Mouse (Mus musculus) CH12F3 (cell line): Measurements from ENCODE around the gene E030030I06Rik.
"Not testable (repeated sequence)": the region's sequence is repeated elsewhere in the genome, so short reads cannot be mapped to it uniquely, and the experiment has no call there.

Experiments used
- in situ Hi-C: fragments of 300-500 bp; cut with MboI; formaldehyde crosslinking; loops from 2 replicates; pipeline ENCODE4 v1.14.3; 2020; ENCODE audit warnings: low sequenced_read_pairs

The E030030I06Rik gene

DNA sequence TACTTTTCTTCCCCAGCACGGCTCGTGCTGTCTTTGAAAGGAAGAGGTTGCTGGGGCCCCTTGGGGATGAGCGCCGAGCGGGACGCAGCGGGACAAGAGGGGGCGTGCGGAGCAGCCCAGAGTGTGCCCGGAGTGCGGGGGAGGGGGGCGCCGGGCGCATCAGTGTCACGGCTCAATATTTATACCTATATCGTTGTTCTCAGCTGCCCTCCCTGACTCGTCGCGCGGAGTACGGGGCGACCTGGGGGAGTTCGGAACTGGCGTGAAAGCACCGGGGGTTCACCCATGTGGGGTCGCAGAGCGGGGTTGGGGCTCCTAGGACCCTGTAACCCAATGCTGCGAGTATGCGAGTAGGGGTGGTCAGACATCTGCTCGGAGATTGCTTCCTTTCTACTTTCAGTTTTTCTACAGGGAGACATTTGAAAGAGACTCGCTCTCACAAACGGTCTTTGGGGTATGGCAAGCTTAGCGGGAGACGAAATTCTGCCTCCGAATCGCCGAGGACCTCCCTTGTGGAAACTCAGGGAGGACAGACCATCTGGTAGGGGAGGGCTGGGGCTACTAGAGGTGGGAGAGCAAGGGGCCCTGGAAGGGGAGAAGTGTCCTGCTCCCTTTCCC is at the start of gene E030030I06Rik:
TSS of gene E030030I06Rik (minus strand) at position 198 of the 618 bp plus-strand sequence.
- in situ Hi-C loops: no loop called here

DNA sequence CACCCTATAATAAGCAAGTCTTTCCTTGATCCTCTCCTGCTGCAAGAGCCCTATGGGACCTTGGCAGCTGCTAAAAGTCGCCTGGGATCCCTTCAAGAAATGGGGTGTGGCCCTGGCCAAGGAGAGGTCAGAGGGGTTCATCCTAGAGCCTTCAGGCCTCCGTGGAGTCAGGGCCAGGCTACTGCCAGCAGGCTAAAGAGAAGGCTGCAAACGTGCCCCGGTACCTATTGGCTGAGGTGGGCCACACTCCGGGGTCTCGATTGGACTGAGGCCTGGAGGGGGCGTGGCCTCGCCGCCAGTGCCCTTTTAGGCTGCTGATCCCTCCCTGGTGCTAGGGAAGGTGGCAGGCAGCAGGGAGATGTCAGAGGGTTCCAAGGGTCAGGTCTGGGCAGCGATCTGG is 42.0 kb upstream of the E030030I06Rik start:
- in situ Hi-C loops: not testable (repeated sequence)

DNA sequence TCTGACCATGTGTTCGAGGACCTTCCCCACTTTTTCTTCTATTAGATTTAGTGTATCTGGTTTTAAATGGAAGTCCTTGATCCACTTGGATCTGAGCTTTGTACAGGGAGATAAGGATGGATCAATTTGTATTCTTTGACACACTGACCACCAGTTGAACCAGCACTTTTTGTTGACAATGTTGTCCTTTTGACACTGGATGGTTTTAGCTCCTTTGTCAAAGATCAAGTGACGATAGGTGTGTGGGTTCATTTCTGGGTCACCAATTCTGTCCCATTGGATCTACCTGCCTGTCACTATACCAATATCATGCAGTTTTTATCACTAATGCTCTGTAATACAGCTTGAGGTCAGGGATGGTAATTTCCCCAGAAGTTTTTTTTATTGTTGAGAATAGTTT is 27.4 kb upstream of the E030030I06Rik start:
- in situ Hi-C loops: not testable (repeated sequence)

GRCm38 (mm10) chr10:22174190-22174487 is 25.1 kb upstream of the E030030I06Rik start:
- in situ Hi-C loops: not testable (repeated sequence)

- in situ Hi-C loops: not testable (repeated sequence)
Observed at GRCm38 (mm10) chr10:22173335-22174189, 24.5 kb upstream of the E030030I06Rik start.

DNA sequence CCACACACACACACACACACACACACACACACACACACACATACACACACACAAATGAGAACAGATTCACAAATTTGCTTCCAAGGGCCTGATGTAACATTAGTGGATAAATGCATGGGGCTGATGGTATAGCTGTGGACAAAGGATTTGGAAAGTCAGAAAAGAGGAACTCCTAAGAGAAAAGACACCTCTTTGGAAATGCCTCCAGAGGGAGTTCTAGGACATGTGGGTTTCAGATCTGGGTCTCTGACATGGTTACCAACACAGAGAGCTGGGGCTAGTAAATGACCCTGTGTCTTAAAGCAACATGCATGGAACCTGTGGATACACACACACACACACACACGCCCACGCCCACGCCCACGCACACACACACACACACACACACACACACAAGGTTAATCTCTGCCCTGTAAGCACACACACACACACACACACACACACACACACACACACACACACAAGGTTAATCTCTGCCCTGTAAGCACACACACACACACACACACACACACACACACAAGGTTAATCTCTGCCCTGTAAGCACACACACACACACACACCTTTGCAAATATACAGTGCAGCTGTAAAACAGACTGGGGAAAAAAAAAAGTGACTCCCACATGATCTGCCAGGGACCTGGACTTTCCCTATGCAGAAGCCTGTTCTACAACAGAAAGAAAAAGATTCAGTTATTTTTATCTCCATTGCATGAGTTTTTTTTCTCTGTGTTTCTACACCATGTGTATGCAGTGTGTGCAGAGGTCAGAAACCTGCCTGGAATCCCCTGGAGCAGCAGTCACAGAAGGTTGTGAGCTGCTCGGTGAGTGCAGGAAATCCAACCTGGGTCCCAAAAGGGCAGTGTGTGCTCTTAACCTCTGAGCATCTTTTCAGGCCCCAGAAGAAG is 23.6 kb upstream of the E030030I06Rik start:
- in situ Hi-C loops: not testable (repeated sequence)

DNA sequence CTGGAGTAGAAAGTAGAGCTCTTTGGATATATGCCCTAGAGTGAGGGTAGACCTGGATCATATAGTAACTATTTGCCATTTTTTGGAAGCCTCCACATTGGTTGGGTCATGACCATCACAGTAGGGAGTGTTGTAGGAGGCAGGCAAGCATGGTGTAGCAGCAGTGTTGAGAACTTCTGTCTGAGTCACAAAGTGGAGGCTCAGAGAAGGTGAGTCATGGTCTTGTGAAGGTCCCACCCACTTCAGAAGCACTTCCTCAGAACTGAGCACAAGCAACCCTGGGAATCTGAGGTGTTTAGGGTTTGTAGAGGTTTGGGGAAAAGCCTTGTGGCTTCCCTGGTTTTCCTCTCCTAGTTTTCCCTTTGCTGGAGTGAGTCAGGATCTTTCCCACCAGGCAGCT is 20.0 kb upstream of the E030030I06Rik start:
- in situ Hi-C loops: not testable (repeated sequence)

GRCm38 (mm10) chr10:22167061-22167460 is 18.0 kb upstream of the E030030I06Rik start:
- in situ Hi-C loops: not testable (repeated sequence)

- in situ Hi-C loops: not testable (repeated sequence)
Observed at GRCm38 (mm10) chr10:22166025-22166424, 17.0 kb upstream of the E030030I06Rik start.

DNA sequence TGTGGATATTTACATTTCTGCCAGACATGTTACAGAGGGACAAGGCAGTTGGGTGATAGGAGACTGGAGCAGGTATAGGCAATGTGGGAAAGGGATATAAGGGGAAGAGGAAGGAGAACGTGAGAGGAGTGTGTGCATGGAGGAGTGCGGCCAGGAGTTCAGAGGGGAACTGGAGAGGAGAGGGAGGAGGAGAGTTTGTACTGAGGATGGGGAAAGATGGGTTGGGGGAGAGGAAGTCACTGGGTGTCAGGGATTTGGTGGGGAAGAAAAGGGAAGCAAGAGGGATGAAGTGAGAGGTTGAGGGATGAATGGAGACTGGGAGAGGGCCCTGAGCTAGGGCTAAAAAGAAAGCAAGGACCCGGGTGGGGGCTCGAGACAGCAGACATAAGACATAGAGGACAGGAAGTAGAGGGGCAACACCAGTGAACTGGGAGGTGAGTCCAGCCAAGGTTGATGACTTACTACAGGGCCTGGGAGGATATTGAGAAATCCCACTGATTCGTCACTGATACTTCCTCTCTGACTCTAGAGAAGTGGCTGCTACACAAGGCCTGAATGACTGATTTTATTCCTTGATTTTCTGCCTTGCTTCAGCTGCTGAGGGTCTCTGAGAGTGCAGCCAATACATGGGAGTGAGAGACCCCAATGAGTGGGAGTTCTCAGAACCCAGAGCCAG is 16.4 kb upstream of the E030030I06Rik start:
- in situ Hi-C loops: not testable (repeated sequence)

DNA sequence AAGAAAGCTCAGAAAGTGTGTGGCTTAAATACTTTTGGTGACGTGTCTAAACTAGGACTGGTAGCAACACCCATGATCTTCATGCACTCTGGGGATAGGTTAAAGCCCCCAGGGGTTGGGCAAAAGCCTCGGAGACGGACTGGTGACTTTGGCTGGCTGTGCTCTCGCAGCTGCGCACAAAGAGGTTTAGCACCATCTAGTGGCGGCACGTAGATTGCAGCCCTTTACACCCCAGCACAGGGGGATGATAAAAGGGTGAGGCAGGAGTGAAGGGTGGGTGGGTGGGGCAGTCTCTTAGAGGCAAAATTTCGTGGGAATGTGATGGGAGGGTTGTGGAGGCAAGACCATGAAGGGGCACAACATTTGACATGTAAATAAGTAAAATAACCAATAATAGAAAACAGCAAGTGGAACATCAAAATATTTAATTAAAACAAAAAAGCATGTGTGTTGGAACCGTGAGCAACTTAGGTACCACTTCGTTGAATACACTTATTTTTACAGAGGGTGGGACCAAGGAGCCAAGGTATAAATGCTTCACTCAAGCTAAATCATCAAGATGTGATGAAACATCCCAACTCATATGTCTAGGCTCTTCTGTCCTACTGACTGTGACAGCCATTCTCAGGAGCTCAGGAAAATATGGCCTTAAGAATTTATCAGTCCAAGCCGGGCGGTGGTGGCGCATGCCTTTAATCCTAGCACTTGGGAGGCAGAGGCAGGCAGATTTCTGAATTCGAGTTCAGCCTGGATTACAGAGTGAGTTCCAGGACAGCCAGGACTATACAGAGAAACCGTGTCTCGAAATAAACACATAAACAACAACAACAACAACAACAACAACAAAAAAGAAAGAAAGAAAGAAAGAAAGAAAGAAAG is 14.9 kb upstream of the E030030I06Rik start:
- in situ Hi-C loops: not testable (repeated sequence)

DNA sequence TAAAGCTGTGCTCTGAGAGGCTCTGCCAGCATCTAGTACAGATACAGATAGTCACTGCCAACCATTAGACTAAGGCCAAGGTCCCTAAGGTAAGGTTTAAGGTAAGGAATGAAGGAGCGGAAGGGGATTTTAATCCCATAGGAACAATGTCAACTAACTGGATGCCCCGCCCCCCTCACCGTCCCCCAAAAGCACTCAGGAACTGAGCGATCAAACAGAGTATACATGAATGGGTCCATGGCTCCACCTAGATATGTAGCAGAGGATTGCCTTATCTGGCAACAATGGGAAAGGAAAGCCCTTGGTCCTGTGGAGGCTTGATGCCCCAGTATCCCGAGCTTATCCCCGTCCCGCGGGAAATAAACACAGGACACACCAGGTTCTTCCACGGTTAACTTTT is 14.2 kb upstream of the E030030I06Rik start:
- in situ Hi-C loops: not testable (repeated sequence)

DNA sequence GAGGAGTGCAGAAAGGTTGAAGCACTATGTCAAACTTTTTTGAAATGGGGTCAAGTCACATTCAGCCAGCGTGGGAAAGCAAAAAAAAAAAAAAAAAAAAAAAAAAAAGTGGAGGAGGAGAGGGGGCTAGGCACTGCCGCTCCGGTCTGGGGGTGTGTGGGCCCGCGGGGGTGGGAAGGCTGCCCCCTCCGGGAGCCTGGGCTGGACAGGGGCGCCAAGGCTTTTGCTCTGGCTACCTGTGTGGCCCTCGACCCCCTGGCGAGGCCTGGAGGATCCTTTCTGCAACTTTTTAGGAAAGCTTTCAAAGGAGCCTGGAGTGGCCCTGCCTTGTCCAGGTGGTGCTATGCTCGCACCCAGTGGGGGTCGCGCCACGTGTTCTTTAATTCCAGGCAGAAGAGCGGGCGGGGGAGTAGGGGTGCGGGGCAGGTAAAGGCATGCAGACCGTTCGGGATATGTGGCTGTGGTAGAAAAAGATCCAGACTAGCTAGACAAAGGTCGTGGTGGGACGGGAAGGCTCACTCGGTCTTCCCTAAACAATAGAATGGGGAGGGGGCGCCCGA is 10.6 kb upstream of the E030030I06Rik start:
- in situ Hi-C loops: no loop called here

DNA sequence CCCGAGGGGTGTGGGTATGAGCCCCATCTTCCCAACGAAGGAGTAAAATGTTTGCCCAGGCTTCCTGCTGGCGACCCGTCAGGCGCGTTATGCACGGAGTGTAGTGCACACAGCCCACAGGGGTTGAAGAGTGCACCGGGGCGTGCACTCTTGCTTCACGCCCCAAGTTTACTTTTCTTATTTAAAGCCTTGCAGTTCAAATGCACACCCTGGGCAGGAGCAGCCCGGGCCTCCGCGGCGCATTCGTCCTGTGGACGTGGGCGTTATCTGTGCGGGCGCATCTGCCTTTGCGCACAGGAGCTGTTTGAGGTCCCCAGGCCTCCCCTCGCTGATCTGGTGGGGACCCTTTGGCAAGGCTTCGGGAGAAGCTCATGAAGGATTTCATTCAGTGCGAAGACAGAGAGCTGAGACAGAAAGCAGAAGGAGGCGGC is 10.1 kb upstream of the E030030I06Rik start:
- in situ Hi-C loops: no loop called here

GRCm38 (mm10) chr10:22158310-22158999 is 9.4 kb upstream of the E030030I06Rik start, which contains the start of the genes Raet1e and H60b:
Gene Raet1e, plus strand, starts transcription at chr10:22158569.
Gene H60b, plus strand, starts transcription at chr10:22158586.
- in situ Hi-C loops: not testable (repeated sequence)

DNA sequence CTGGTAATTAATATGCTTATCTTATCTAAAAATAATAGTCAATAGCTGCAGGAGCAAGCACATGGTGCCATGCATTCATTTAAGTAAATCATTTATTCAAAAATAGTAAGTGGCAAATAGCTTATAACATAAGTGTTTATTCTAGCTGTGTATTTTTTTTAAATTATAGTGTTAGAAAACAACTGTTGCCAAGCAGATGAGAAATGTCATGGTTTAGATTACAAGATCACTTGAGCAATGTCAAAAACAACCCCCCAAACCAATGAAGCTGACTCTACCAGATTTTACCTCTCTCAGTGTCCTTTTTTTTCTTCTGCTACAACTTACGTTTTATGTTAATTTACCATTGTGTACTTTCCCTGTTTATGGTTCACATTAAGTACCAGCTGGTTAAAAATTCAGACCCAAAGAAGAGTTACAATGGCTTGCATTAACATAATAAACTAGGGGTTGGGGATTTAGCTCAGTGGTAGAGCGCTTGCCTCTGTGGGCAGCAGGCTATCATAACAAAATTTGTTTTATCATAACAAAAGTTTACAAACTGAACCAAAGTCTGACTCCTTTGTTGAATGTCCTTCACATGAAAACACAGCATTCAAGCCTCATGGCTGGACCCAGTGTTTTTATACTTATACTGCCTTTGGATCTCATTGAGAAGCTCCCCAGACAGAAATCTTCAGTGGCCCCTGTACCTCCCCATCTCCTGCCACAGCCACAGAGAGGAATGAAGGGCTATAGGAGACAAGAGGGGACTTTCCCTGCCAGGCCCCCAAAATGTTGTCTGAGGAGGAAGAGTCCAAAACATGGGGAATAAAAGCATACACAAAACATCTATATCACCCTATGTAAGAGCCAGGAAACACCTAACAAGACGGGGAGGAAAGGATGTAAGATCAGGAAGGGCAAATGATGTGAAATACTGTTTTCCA is 6.1 kb upstream of the E030030I06Rik start:
- in situ Hi-C loops: no loop called here

DNA sequence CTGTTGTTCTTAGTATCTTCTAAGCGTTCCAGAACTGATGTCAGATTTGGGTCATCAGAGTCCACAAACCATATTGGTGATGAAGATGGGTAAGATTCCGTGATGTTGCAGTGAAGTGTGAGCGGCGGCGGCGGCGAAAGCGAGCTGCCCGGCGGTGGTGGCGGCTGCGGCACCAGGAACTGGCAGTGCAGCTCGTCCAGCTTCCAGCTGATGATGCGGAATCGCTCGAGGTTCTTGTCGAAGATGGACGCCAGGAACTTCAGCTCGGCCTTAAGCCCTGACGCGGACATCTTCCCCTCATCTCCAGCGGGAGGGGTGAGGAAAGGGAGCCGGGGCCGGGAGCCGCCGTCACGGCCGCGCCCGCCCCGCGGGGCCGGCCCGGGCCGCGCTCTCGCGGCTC is 5.1 kb upstream of the E030030I06Rik start:
- in situ Hi-C loops: not testable (repeated sequence)
